Mouse (Mus musculus) thymus, adult 2 months (tissue): Measurements from ENCODE around the gene Pdia3. TPM values are rescaled to one million over a fixed set of nuclear protein-coding genes. Genes with fewer than 3 reads are reported as not detected.

Experiments
- polyA plus RNA-seq: library from polyadenylated mRNA; depleted of rRNA; stranded (reverse); fragments of >200 nt; gene quantifications from 2 replicates; pipeline ENCODE4 v1.2.3, GENCODE M21; 2012; rRNA removed

Gene Pdia3
- polyA plus RNA-seq, 1 experiment = 550 TPM

Other genes starting within 250 kb of the Pdia3 start
- gene Tubgcp4, start 243.1 kb upstream of the Pdia3 start, polyA plus RNA-seq = 113 and 114 TPM in 2 replicates
- gene Zscan29, start 242.7 kb upstream of the Pdia3 start, polyA plus RNA-seq = 7.5 and 8.7 TPM in 2 replicates
- gene Trp53bp1, start 142.4 kb upstream of the Pdia3 start, polyA plus RNA-seq = 38.9 and 39.5 TPM in 2 replicates
- gene Map1a, start 124.2 kb upstream of the Pdia3 start, polyA plus RNA-seq = 1.1 TPM in 2 replicates
- 21.8 and 23.9 TPM in 2 replicates for gene Ppip5k1, start 58.4 kb upstream of the Pdia3 start, polyA plus RNA-seq
- 40.6 and 48.0 TPM in 2 replicates for gene Ckmt1, start 56.1 kb upstream of the Pdia3 start, polyA plus RNA-seq
- gene Strc, start 26.6 kb upstream of the Pdia3 start, polyA plus RNA-seq = 0.47 TPM in 2 replicates
- gene Catsper2, start within 50 bp of the Pdia3 start, polyA plus RNA-seq = 2.1 and 2.6 TPM in 2 replicates
- gene Ell3, start 30.5 kb downstream of the Pdia3 start, polyA plus RNA-seq = 0.92 and 1.0 TPM in 2 replicates
- 370 and 498 TPM in 2 replicates for gene Serf2, start 35.4 kb downstream of the Pdia3 start, polyA plus RNA-seq
- gene Hypk, start 39.5 kb downstream of the Pdia3 start, polyA plus RNA-seq = 7.7 and 8.9 TPM in 2 replicates
- gene Serinc4, start 43.0 kb downstream of the Pdia3 start, polyA plus RNA-seq = 0.70 and 0.89 TPM in 2 replicates
- 5.0 and 5.1 TPM in 2 replicates for gene Mfap1b, start 60.3 kb downstream of the Pdia3 start, polyA plus RNA-seq
- gene Mfap1a, start 92.9 kb downstream of the Pdia3 start, polyA plus RNA-seq = 3.8 and 4.7 TPM in 2 replicates
- 15.5 and 19.1 TPM in 2 replicates for gene Wdr76, start 92.9 kb downstream of the Pdia3 start, polyA plus RNA-seq